Mouse (Mus musculus) large intestine, adult 2 months (tissue): Measurements from ENCODE around the gene Rock2. TPM values are rescaled to one million over a fixed set of nuclear protein-coding genes. Genes with fewer than 3 reads are reported as not detected.
"Not testable (repeated sequence)": the region's sequence is repeated elsewhere in the genome, so short reads cannot be mapped to it uniquely, and the experiment has no call there.

Experiments used
- DNase-seq: peaks from one replicate; pipeline ENCODE4 v3.0.0-alpha.2; 2012; ENCODE audit warnings: low read depth, low spot score
- WGBS: fragments of 180-500 bp; shearing (Covaris S2); methylation state at CpG from one replicate; pipeline ENCODE4 v1.1.7; 2018; 5-methylcytosine and 5-hydroxymethylcytosine counted together
- polyA plus RNA-seq: library from polyadenylated mRNA; depleted of rRNA; stranded (reverse); fragments of >200 nt; gene quantifications from 2 replicates; pipeline ENCODE4 v1.2.3, GENCODE M21; 2012

Gene Rock2
- polyA plus RNA-seq, 1 experiment = 6.5 TPM

DNA sequence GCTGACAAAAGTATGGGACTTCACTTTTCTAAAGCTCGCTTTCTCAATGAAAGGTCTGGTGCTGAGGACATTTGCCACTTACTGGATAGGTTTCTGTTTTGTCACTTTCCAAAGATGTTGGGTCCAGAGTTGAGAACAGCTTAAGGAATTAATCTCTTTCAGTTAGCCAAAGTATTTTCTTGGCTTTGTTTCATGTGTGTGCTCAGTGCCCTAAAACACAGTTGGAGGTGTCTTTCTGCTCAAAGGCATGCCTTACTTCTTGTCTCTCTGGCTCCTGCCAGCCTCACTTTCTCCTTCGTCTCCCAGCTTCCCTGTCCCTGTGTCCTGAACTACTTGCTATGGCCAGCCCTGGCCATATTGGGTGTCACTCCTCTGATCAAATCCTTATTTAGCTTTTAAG is 96.7 kb downstream of the Rock2 start:
- WGBS = 90% methylated on average over 2 of the region's 2 CpGs
- no peak for DNase-seq

DNA sequence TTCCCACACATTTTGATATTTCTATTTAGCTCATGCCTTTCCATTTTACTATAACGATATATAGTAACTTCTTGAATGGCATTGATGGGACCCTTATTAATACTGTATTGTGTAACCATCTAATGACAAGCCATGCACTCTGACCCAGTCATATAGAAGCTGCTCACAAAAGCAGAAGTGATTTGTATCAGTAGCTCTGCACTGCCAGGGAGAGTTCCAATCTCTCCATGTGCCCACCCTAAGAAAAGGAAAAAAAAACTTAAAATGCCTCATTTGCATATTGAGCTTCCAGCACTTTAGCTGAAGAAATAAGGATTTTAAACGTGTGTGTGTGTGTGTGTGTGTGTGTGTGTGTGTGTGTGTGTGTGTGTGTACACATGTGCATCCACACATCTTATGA is 97.7 kb downstream of the Rock2 start:
- DNase-seq = no peak
- WGBS = 80% methylated on average over 2 of the region's 2 CpGs

DNA sequence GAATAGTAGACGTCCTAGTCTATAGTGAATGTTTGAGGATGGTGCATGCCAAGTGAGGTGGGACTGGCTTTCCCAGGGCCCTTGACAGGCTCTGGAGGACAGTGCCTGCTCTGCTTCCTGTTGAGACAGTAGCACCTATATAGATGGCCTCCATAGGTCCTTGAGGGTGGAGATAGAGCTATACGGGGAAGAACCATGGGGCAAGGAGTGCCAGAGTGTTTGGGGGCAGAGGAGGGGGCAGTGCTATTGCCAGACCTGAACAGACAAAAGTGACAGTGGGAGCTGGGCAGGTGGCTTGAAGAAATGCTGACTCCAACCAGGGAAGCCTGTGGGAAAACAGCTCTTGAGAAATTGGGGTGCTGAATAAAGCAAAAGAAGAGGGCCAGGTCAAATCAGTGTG is 99.6 kb downstream of the Rock2 start:
- WGBS = 86% methylated on average over 2 of the region's 2 CpGs
- DNase-seq = no peak

DNA sequence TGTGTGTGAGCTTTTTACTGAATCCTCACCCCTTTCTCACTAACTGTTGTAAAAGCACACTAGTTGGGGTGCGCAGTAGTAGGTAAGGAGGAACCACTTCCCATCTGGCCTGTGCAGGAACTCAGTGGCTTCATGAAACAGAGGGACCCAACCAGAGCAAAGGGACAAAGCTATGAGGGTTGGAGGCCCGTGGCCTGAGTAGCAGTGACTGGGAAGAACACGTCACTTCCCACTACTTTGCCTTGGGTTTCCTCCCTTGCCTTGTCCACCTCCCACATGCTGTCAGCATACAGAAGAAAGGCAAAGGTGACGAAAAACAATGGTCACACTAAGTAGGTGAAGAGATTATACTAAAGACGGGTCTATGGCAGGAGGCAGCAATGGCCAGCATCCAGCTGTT is 101.6 kb downstream of the Rock2 start:
- no peak for DNase-seq
- WGBS = 90% methylated on average over 5 of the region's 5 CpGs

DNA sequence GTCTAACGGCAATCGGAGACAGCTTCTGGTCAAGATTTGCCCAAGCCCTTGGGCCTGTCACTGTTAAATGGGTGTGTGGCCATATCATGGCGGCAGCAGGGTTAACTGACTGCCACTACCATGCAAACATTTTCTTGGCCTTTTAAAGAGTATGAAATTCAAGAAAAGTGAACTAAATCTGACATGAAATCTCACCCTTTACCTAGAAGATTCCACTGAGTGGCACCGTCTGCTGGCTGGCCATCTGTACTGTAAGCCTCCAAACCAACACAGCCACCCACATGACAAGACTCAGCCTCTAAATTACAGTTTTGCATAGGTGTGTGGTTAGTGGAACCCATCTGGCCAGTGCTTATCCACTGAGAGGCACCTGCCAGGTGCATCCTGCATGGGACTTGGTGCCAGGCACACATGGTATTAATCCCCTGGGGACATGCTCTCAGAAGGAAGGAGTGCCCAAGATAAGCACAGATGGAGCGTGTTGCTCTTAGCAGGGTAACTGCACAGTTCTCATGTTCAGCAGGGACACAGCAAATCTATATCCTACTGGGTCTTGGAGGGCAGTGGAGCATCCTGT is 102.3 kb downstream of the Rock2 start:
- WGBS = 91% methylated on average over 5 of the region's 5 CpGs
- no peak for DNase-seq

DNA sequence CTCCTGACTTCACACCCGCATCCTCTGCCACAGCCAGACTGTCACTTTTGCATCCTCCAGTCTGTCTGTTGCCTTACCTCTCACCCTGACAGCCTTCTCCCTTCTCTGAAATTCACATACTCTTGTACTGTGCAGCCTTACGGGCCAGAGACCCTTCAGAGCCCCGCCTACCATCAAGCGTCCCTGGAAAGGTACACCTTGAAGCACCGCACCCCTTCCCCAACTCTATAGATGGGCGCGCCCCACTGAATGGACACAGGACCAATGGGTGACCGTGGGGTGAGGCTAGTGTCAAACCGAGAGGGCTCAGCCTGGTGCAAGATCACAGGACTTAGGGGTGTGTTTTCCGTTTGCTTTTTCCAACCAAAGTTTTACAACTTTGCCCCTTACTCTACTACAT is 104.5 kb downstream of the Rock2 start:
- 18% methylated on average over 10 of the region's 10 CpGs for WGBS
- DNase-seq = no peak

DNA sequence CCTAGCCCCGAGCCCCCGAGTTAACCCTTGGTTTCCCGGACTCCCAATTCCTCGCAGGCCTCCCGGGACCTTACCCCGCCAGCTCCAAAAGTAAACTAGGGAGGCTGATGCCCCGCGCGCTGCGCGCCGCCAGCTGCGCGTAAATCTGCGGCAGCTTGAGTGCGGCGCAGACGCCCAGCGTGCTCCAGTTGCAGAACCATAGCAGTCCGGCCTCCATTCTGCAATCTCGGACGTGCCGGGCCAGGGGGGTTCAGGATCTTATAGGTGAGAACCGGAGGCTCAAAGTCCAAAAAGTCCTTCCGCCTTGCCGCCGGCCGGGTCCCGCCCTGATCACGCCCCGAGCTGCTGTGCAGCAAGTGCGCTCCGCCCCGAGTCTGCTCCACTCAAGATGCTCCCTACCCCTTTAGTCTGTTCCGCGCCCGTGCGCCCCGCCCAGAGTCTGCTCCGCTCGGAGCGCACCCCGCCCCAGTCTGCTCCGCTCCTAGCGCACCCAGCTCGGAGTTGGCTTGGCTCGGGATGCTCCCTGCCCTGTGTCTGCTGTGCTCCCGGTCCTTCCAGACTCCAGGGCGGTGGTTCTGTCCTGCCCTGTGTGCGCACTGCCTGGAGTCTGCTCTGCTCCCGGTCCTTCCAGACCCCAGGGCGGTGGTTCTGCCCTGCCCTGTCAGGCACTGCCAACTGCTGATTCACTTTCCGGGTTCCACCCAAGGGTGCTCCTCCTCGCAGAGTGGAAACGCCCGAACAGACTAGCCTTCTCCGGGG is 105.2 kb downstream of the Rock2 start, which contains the start of gene Pqlc3:
Pqlc3 (minus strand) TSS at position 670 of the 759 bp plus-strand sequence.
- DNase-seq = peak; percentile 81

DNA sequence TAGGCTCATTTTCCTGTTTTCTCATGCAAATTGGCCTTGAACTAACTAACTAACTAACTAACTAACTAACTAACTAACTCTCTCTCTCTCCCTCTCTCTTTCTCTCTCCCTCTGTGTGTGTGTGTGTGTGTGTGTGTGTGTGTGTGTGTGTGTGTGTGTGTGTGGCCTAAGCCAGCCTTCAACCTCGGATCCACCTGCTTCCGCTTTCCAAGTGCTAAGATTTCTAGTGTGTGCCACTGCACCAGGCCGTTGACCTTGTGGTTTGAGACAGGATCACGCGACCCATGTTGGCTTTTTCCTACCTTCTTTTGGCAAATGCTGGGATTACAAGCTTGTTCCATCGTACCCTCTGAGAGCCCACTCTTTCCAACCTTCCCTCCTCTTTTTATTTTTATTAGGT is 105.9 kb downstream of the Rock2 start:
- DNase-seq = no peak
- 67% methylated on average over 6 of the region's 6 CpGs for WGBS

More for the DNA sequence above, 105.2 kb downstream of the Rock2 start, which contains the start of gene Pqlc3:
- 1% methylated on average over 57 of the region's 57 CpGs for WGBS

DNA sequence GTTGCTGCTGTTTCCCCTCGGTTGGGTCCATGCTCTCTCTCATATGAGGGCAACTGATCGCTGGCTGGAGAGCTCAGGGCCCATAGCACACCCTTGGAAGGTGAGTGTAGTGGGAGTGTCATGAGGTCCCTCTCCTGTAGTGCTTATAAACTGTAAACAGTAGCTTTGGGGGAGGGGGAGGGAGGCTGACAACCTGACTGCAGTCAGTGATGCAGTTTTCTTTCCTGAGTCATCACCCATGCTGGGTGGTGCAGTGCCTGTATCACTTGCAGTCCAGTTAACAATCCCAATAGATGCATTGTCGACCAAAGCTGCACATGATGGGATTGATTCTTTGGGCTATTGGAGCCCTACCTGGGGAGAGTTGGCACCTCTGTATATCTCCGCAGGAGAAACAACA is 106.5 kb downstream of the Rock2 start:
- WGBS = 73% methylated on average over 4 of the region's 4 CpGs
- no peak for DNase-seq

DNA sequence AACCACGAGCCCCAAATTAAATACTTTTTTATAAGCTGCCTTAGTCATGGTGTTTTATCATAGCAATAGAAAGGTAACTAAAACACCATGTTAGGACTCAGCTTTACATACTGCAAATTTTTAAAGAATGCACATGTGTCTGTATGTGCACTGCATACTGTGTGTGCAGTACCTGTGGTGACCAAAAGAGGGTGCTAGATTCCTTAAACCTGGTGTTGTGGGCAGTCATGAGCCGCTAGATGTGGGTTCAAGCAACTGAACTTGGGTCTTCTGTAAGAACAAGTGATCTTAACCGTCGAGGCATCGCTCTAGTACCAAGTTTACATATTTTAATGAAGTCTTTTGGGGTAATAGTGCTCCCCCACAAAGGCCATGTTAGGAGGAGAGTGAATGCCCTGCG is 114.8 kb downstream of the Rock2 start:
- no peak for DNase-seq
- WGBS = 97% methylated on average over 6 of the region's 6 CpGs

DNA sequence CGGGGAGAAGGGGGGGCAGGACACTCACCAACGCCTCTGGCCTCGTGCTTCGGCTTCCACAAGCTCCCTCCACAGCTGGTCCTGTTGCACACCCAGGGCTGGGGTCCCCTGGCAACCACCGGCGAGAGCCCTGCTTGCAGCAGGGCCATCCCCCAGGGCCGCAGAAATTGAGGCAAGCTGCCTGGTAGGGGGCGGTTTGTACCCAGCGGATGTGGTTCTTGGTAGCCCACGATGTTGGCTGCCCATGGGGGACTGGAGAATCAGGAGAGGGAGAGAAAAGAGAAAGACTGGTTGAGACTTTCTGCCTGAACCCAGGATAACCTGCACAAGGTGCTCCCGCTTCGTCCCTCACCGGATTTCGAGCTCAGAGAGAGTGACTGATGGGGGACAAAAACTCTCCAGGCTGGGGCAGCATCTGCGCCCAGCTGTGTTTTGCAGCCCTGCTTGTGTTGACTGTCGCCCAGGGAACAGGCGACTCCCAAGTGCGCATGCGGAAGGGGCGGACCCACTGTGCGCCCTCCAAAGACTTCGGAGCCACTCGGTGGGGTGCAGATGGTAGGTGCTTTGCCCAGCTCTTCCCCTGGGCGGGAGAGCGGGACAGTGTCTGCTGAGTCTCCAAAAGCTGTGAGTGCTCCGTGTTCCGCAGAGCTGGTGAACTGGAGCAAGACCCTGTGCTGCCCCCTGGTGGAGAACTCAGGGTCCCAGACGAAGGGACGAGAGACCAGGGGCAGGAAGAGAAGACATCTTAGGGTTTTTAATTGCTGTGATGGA is 116.6 kb downstream of the Rock2 start, which contains the start of gene 2410004P03Rik:
2410004P03Rik (minus strand) TSS at position 628 of the 771 bp plus-strand sequence.
- peak; percentile 43 for DNase-seq
- WGBS = 12% methylated on average over 29 of the region's 29 CpGs

DNA sequence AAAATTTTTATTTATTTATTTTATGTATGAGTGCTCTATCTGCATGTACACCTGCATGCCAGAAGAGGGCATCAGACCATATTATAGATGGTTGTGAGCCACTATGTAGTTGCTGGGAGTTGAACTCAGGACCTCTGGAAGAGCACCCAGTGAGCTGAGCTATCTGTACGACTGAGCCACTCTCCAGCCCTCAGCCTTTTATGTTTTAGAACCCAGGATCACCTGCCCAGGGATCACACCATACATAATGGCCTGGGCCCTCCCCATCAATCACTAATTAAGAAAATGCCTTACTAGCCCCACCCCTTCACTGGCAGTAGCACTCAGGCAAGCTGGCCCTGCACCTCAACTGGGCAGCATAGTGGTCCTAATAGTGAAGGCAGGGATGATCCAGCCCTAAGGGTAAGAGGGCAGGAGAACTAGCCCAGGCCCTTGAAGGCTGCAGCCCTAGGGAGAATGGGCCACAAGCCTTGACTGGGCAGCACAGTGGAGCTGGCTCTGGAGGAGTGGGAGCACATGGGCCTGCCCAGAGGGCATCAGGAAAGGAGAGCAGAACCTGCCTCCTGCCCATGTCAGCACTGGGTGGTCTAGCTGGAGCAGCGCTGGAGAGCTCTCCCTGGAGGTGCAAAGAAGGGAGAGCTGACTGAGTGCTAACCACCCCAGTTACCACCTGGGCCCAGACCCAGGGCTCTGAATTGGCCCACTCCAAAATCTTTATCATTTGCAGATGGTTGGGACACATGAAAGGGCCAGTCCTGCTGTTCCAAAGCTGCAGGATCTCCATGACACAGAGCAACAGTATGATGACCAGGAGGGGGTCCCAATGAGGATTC is 117.6 kb downstream of the Rock2 start:
- no peak for DNase-seq
- WGBS = 83% methylated on average over 2 of the region's 2 CpGs

DNA sequence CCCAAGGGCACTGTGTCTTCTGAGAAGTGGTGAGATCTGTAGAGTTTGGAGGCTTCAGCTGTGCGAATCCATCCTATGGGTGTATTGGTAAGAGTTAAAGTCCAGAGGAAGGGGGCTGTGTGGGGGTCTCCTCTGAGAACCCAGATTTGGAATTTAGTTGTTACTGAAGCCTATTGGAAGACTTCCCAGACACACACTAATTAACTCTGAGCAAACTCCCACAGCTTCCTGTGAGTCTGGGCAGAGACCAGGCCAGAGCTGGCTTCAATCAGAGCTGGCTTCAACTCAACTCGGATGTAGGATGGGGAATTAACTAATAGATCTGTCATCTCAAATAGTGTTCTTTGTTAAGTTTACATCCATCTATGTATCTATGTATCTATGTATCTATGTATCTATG is 121.0 kb downstream of the Rock2 start:
- 64% methylated on average over 2 of the region's 2 CpGs for WGBS
- DNase-seq = no peak

DNA sequence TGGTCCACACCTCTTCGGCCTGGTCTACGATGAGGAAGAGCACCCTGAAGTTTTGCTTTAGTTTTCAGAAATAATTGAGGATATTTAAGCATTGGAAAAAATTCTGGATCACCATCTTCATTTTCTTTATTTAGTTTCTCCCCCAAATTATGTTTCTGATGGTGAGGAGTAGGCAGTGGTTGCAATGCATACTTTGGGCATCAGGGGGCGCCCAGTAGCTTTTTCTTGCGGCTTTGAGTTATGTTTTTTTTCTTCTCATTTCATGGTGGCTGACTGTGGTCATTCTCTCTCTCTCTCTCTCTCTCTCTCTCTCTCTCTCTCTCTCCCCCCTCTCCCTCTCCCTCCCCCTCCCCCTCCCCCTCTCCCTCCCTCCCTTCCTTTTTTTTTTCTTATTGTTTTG is 123.8 kb downstream of the Rock2 start:
- 34% methylated on average over 4 of the region's 4 CpGs for WGBS

DNA sequence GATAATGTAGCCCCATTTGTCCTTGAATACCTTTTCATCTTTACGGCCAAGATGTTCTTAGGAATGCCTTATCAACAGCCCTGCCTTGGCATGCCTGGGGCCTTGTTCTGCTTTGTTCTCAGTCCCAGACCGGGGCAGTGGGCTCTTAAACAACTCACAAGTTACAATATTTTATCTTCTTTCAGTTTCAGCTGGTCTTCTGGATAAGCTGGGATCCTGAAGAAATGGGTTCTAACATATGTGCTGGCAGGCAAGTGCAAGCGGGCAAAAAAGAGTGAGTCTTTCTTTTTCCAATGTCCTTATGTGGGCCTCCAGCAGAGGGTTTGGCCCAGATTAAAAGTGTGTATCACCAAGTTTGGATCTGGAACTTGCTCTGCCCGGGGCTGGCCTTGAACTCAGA is 126.4 kb downstream of the Rock2 start:
- 71% methylated on average over 4 of the region's 4 CpGs for WGBS

More for the DNA sequence above, 123.8 kb downstream of the Rock2 start:
- DNase-seq = no peak

DNA sequence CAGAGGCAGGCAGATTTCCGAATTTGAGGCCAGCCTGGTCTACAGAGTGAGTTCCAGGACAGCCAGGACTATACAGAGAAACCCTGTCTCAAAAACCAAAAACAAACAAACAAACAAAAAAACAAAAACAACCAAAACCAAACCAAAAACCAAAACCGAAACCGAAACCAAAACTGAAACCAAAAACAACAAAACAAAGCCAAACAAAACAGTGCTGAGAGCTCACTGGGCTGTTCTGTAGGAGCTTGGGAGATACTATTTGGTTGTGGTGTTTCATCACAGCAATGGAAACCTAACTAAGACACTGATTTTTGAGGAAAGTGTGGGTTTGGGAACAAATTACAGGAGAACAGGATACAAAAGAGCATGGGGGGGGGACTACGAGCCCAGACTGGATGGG is 127.5 kb downstream of the Rock2 start:
- DNase-seq = no peak
- 88% methylated on average over 4 of the region's 4 CpGs for WGBS

More for the DNA sequence above, 126.4 kb downstream of the Rock2 start:
- DNase-seq = not testable (repeated sequence)

DNA sequence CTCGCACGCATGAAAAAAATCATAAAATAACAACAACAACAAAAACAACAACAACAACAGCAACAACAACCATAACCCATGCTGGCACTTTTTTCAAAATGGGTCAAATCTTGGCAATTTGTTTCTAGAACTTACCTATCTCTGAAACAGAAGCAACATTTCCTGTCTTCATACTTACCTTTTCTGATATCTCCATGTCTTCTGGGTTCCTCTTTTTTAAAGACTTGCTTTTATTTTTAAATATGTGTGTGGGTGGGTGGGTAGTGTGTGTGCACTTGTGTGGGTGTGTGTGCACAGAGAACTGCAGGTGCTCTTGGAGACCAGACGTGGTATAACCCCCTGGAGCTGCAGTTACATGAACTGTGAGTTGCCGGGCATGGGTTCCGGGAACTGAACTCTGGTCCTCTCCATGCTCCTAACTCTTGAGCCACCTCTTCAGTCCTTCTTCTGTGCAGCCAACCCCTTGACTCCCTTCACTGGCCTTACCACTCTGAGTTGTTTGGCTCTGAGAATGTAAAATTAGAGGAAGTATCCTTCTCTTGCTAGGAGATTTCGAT is 129.9 kb downstream of the Rock2 start:
- DNase-seq = no peak
- WGBS = 77% methylated on average over 6 of the region's 6 CpGs

DNA sequence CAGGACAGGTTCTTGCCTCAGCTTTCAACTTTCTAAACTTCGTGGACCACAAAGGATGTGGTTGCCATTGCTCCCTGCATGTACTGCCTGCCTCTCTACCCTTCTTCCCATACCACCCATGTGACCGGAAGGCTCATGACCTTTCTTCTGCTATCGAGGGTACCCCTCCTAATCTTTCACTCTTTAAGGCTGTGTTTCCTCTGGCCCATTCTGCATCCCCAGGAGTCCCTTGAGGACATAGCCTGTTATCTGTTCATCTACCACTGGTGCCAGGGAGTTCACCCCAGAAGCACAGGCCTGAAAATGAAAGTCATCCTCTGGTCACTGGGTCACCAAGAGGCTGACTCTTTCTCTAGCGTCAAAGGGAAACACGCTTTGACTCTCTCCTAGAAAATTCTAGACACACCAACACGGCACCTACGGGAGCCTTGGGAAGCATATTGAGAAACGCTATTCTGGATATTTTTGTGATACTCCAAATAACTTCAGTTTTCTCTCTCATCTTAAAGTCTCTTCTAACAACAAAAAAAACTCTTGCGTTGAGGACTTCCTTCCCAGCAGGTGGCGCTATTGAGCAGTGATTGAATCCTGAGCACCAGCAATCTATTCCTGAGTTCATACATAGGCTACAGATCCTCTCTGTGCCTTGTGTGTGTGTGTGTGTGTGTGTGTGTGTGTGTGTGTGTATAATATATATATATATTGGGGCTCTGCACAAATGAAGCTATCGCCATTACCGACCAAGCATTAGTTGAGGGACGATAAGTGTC is 138.2 kb downstream of the Rock2 start:
- peak; percentile 53 for DNase-seq
- 32% methylated on average over 13 of the region's 13 CpGs for WGBS

DNA sequence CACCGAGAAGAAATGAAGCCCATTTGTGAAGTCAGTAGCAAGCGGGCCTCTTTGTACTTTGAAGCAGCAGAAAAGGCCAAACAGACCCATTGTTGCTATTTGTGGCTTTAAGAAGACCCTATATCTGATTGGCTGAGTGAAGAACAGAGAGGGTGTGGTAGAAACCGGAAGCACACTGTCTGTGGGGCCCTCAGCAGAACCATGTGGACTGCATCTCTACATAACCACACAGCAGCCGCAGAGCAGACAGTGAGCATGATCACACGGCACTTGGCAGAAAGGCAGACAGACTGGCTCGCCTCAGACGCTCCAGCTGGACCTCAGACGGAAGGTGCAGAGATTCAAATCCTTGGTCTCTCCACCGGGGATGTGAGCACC is 138.8 kb downstream of the Rock2 start:
- WGBS = 61% methylated on average over 9 of the region's 9 CpGs
- DNase-seq = no peak
